Mouse (Mus musculus) embryonic facial prominence, embryonic 15.5 days (tissue): ENCODE results near the gene Ttc28. TPM values are rescaled to one million over a fixed set of nuclear protein-coding genes. Genes with fewer than 3 reads are reported as not detected.

ENCODE experiments used
- ATAC-seq: fragments of 200-750 bp; cut with Nextera tagmentation; 2 replicates; pipeline ENCODE4 v1.8.0; 2017; ENCODE audit warnings: low read depth, moderate TSS enrichment; ENCODE audit not compliant: insufficient number of reproducible peaks, low FRiP score, low TSS enrichment
- H3K27ac ChIP-seq: fragments of 300-500 bp; sonication (generic); replicated peaks from 2 replicates; pipeline ENCODE4 v1.5.1; 2015; ENCODE audit warnings: mild to moderate bottlenecking, inconsistent platforms
- H3K27me3 ChIP-seq: fragments of 300-500 bp; sonication (generic); 2 replicates; pipeline ENCODE4 v1.6.1; 2015; ENCODE audit warnings: inconsistent platforms
- H3K36me3 ChIP-seq: fragments of 300-500 bp; sonication (generic); 2 replicates; pipeline ENCODE4 v1.6.1; 2015; ENCODE audit warnings: mild to moderate bottlenecking, inconsistent platforms
- H3K4me1 ChIP-seq: fragments of 300-500 bp; sonication (generic); 2 replicates; pipeline ENCODE4 v1.6.1; 2015; ENCODE audit warnings: inconsistent platforms
- H3K4me2 ChIP-seq: fragments of 300-500 bp; sonication (generic); replicated peaks from 2 replicates; pipeline ENCODE4 v1.6.1; 2015; ENCODE audit warnings: mild to moderate bottlenecking, inconsistent platforms
- H3K4me3 ChIP-seq: fragments of 300-500 bp; sonication (generic); replicated peaks from 2 replicates; pipeline ENCODE4 v1.5.1; 2015; ENCODE audit warnings: mild to moderate bottlenecking, inconsistent platforms
- H3K9ac ChIP-seq: fragments of 300-500 bp; sonication (generic); 2 replicates; pipeline ENCODE4 v1.6.1; 2015; ENCODE audit warnings: inconsistent platforms
- H3K9me3 ChIP-seq: fragments of 300-500 bp; sonication (generic); replicated peaks from 2 replicates; pipeline ENCODE4 v1.6.1; 2016; ENCODE audit warnings: inconsistent platforms
- WGBS: fragments of 180-500 bp; shearing (Covaris S2); methylation state at CpG from one replicate; pipeline ENCODE4 v1.1.7; 2015; 5-methylcytosine and 5-hydroxymethylcytosine counted together
- polyA plus RNA-seq: library from polyadenylated mRNA; unstranded; fragments of >200 nt; fragmentation: Nextera tagmentation; extraction: Ambion mirVana; gene quantifications from 2 replicates; pipeline ENCODE4 v1.2.1, GENCODE M21; 2015

Ttc28 gene
- polyA plus RNA-seq, 1 experiment from 2014 or later = 12.7 TPM

DNA sequence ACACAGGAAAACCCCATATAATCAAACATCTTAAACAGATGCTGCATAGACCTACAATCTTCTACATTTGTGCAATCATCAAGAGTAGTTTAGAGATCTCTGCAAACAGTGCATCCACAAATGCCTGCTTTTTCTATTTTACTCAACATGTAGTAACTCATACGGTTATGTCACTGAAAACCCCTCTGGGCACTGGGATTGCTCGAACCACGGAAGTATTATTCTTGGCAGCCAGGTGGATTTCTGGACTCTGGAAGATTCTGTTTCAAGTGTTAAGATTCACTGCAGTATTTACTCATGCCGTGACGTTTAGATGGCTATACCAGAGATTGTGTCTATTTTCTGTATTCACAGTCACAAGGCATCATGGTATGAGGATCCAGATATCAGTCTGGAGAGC, 101.0 kb downstream of the Ttc28 start:
- Histone ChIP-seq H3K27ac (peak overlapping the region; percentile 95), H3K4me3 (peak overlapping the region; percentile 71), H3K9me3 (no peaks in the 10 kb centered on the region), H3K9ac (no peak overlapping the region), H3K4me1 (peaks cover 18% of the 10 kb centered on the region), H3K36me3 (0 out of 2 replicates have a peak, but pooled peaks cover 4% of the 10 kb centered on the region), H3K4me2 (peak overlapping the region; percentile 89), H3K27me3 (no peaks in the 10 kb centered on the region)
- 23% methylated on average over 5 of the region's 5 CpGs for WGBS
- no peak for ATAC-seq

- WGBS = 65% methylated on average over 3 of the region's 3 CpGs
- H3K36me3 ChIP-seq = 0 out of 2 replicates have a peak, but pooled peaks cover 4% of the 10 kb centered on the region
These were observed 102.8 kb downstream of the Ttc28 start for GRCm38 (mm10) chr5:110982436-110982835.

DNA sequence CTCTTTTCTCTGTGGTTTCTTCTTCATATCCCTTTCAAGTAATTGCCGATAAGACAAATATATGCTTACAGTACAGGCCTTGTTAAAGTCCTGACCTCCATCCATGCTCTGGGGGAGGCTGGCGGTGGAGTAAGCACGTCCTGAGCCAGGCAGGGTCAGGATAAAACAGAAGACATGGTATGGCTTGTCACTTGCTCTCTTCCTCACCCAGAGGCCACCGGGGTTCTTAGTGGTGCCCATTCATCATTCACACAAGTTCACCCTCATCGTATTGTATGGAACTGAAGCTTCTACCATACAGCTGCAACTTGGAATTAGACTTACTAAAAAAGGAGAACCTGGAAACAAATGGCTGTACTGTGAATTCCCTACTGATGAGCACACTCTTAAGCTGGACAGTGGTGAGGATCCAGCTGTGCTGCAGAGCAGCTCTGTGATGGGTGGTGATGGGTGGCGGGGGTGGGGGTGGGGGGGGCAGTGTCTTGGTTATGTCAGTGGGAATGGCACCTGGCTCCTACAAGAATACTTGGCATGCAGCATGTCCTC, 104.6 kb downstream of the Ttc28 start:
- no peak overlapping the region for H3K4me2 ChIP-seq
- H3K4me1 ChIP-seq = peaks cover 29% of the 10 kb centered on the region
- WGBS = 81% methylated on average over 6 of the region's 6 CpGs
- H3K9ac ChIP-seq = no peak overlapping the region
- no peak overlapping the region for H3K27ac ChIP-seq
- 0 out of 2 replicates have a peak, but pooled peaks cover 4% of the 10 kb centered on the region for H3K36me3 ChIP-seq
- H3K9me3 ChIP-seq = no peaks in the 10 kb centered on the region
- no peaks in the 10 kb centered on the region for H3K27me3 ChIP-seq
- ATAC-seq = no peak
- H3K4me3 ChIP-seq = no peak overlapping the region

More at GRCm38 (mm10) chr5:110982436-110982835, 102.8 kb downstream of the Ttc28 start:
- no peak overlapping the region for H3K4me2 ChIP-seq
- no peaks in the 10 kb centered on the region for H3K9me3 ChIP-seq
- no peak overlapping the region for H3K27ac ChIP-seq
- H3K4me1 ChIP-seq = peaks cover 29% of the 10 kb centered on the region
- no peak overlapping the region for H3K9ac ChIP-seq
- H3K27me3 ChIP-seq = no peaks in the 10 kb centered on the region
- ATAC-seq = no peak
- H3K4me3 ChIP-seq = no peak overlapping the region

- Histone ChIP-seq H3K4me3 (no peak overlapping the region), H3K4me2 (no peak overlapping the region), H3K9me3 (no peaks in the 10 kb centered on the region), H3K9ac (no peak overlapping the region), H3K27ac (no peak overlapping the region), H3K36me3 (no peaks in the 10 kb centered on the region), H3K27me3 (no peaks in the 10 kb centered on the region), H3K4me1 (peaks cover 23% of the 10 kb centered on the region)
- WGBS = 62% methylated on average over 13 of the region's 13 CpGs
- no peak for ATAC-seq
These were observed 117.4 kb downstream of the Ttc28 start for GRCm38 (mm10) chr5:110996835-110997539.

GRCm38 (mm10) chr5:110997692-110998091, 118.1 kb downstream of the Ttc28 start:
- H3K27me3 ChIP-seq = no peaks in the 10 kb centered on the region
- no peaks in the 10 kb centered on the region for H3K9me3 ChIP-seq
- no peaks in the 10 kb centered on the region for H3K36me3 ChIP-seq
- no peak overlapping the region for H3K9ac ChIP-seq
- peaks cover 23% of the 10 kb centered on the region for H3K4me1 ChIP-seq
- H3K4me2 ChIP-seq = no peak overlapping the region
- H3K27ac ChIP-seq = no peak overlapping the region
- no peak for ATAC-seq
- H3K4me3 ChIP-seq = no peak overlapping the region
- 44% methylated on average over 7 of the region's 7 CpGs for WGBS

GRCm38 (mm10) chr5:110998298-110998697, 118.7 kb downstream of the Ttc28 start:
- no peak overlapping the region for H3K9ac ChIP-seq
- 54% methylated on average over 4 of the region's 4 CpGs for WGBS

GRCm38 (mm10) chr5:111000953-111001352, 121.3 kb downstream of the Ttc28 start:
- Histone ChIP-seq H3K27ac (no peak overlapping the region), H3K9ac (no peak overlapping the region), H3K4me2 (no peak overlapping the region), H3K36me3 (0 out of 2 replicates have a peak, but pooled peaks cover 3% of the 10 kb centered on the region), H3K4me3 (no peak overlapping the region), H3K4me1 (peaks cover 26% of the 10 kb centered on the region), H3K9me3 (no peaks in the 10 kb centered on the region), H3K27me3 (no peaks in the 10 kb centered on the region)
- no peak for ATAC-seq
- WGBS = 72% methylated on average over 5 of the region's 5 CpGs

More at GRCm38 (mm10) chr5:110998298-110998697, 118.7 kb downstream of the Ttc28 start:
- no peak for ATAC-seq
- H3K4me1 ChIP-seq = peaks cover 23% of the 10 kb centered on the region
- no peak overlapping the region for H3K4me2 ChIP-seq
- no peaks in the 10 kb centered on the region for H3K36me3 ChIP-seq
- H3K9me3 ChIP-seq = no peaks in the 10 kb centered on the region
- no peak overlapping the region for H3K4me3 ChIP-seq
- no peak overlapping the region for H3K27ac ChIP-seq
- no peaks in the 10 kb centered on the region for H3K27me3 ChIP-seq

DNA sequence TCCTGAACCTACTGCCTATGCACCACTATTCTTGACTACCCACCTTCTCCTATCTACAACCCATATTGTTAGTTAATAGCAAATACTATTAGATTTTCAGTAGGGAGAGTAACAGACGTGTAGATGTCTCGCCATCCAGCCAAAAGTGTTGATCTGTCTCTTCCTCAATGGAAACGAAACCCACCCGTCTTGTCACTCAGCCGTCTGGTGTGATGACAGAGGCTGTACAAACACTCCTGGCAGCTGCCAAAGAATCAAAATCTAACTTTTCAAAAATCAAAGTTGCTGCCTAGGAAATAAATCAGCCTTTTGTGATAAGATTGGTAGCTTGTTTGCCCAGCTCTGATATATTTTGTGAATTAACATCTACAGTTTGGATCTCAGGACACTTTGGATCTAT, 123.6 kb downstream of the Ttc28 start:
- no peak for ATAC-seq
- Histone ChIP-seq H3K27me3 (no peaks in the 10 kb centered on the region), H3K4me2 (no peak overlapping the region), H3K27ac (no peak overlapping the region), H3K36me3 (0 out of 2 replicates have a peak, but pooled peaks cover 3% of the 10 kb centered on the region), H3K4me3 (no peak overlapping the region), H3K9me3 (no peaks in the 10 kb centered on the region), H3K4me1 (peaks cover 33% of the 10 kb centered on the region), H3K9ac (no peak overlapping the region)
- WGBS = 81% methylated on average over 5 of the region's 5 CpGs

- 89% methylated on average over 9 of the region's 9 CpGs for WGBS
These were observed 124.1 kb downstream of the Ttc28 start for GRCm38 (mm10) chr5:111003750-111004149.

GRCm38 (mm10) chr5:111006272-111007135, 126.9 kb downstream of the Ttc28 start:
- Histone ChIP-seq H3K9ac (no peak overlapping the region), H3K36me3 (0 out of 2 replicates have a peak, but pooled peaks cover 3% of the 10 kb centered on the region), H3K4me1 (peaks cover 36% of the 10 kb centered on the region), H3K4me2 (no peak overlapping the region), H3K27me3 (no peaks in the 10 kb centered on the region), H3K9me3 (no peaks in the 10 kb centered on the region), H3K4me3 (no peak overlapping the region), H3K27ac (peak overlapping the region; percentile 78)
- 40% methylated on average over 14 of the region's 14 CpGs for WGBS
- ATAC-seq = peak; percentile 63; the same call in 1 of the 2 replicates

More at GRCm38 (mm10) chr5:111003750-111004149, 124.1 kb downstream of the Ttc28 start:
- ATAC-seq = no peak
- H3K36me3 ChIP-seq = 0 out of 2 replicates have a peak, but pooled peaks cover 3% of the 10 kb centered on the region
- H3K4me1 ChIP-seq = peaks cover 36% of the 10 kb centered on the region
- H3K27me3 ChIP-seq = no peaks in the 10 kb centered on the region
- no peaks in the 10 kb centered on the region for H3K9me3 ChIP-seq
- H3K4me2 ChIP-seq = no peak overlapping the region
- H3K4me3 ChIP-seq = no peak overlapping the region
- H3K27ac ChIP-seq = no peak overlapping the region
- H3K9ac ChIP-seq = no peak overlapping the region

DNA sequence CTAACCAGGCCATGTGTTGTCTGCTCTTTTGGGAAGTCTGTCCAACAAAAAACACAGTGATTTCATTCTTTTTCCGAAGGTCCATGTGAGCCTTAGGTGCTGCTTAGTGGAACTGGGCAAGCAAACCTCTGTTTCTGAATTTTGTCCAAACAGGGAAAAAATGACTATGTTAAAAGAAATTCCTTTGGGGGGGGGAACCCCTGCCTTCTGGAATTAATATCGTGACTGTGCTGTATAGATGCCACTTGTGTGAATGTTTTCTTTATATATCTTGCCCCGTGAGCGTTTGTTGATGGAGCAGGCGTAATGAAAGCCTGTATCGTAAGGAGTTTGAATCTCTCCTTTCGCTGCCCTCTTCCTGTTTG, 127.5 kb downstream of the Ttc28 start:
- H3K27me3 ChIP-seq = no peaks in the 10 kb centered on the region
- no peak; the same call in 1 of the 2 replicates for ATAC-seq
- H3K4me2 ChIP-seq = no peak overlapping the region
- WGBS = 33% methylated on average over 7 of the region's 7 CpGs
- peaks cover 41% of the 10 kb centered on the region for H3K4me1 ChIP-seq
- H3K36me3 ChIP-seq = 0 out of 2 replicates have a peak, but pooled peaks cover 3% of the 10 kb centered on the region
- H3K27ac ChIP-seq = peak overlapping the region; percentile 78
- no peak overlapping the region for H3K9ac ChIP-seq
- H3K9me3 ChIP-seq = no peaks in the 10 kb centered on the region
- no peak overlapping the region for H3K4me3 ChIP-seq
